ENCODE assay signal across 21 mouse cellular contexts in genomic region chr10:63132356-63132755, GRCm38 (mm10). TPM values are rescaled to one million over a fixed set of nuclear protein-coding genes. Genes with fewer than 3 reads are reported as not detected.
"Had no signal": no experiment of that assay in that cellular context is flagged by ENCODE, and none has a peak within 500 bp of the region (broad histone marks: within the 10 kb centered on the region; RNA-seq: fewer than 3 reads in every experiment).

No protein-coding gene starts in this region.

- H3K27me3 ChIP-seq: neural tube, embryonic 15.5 days; stomach, embryonic 15.5 days had no signal

- H3K4me1 ChIP-seq: neural tube, embryonic 15.5 days; stomach, embryonic 15.5 days had no signal

- H3K4me3 ChIP-seq: neural tube, embryonic 15.5 days; stomach, embryonic 15.5 days had no signal

- H3K27ac ChIP-seq: neural tube, embryonic 15.5 days; stomach, embryonic 15.5 days; stomach, postnatal 0 days had no signal

- H3K36me3 ChIP-seq: neural tube, embryonic 15.5 days; stomach, embryonic 15.5 days had no signal

- H3K9ac ChIP-seq: neural tube, embryonic 15.5 days; stomach, embryonic 15.5 days had no signal

- DNase-seq: retina, postnatal 1 day; right cerebral cortex, adult 18-20 months; right cerebral cortex, postnatal 14 days; right cerebral cortex, postnatal 25 days; right cerebral cortex, postnatal 4 days; spleen, adult 18-20 months; thymus, adult 18-20 months; thymus, adult 2 months; thymus, postnatal 14 days; thymus, postnatal 25 days; thymus, postnatal 36 days; thymus, postnatal 4 days had no signal

- H3K4me2 ChIP-seq: neural tube, embryonic 15.5 days; stomach, embryonic 15.5 days had no signal

- H3K9me3 ChIP-seq: neural tube, embryonic 15.5 days; stomach, embryonic 15.5 days had no signal

RNA-seq across cellular contexts. Expression of gene Atoh7, which starts 32.9 kb away (rescaled TPM):
- total RNA-seq: neutrophil, adult 5-6 weeks had no signal
- polyA plus RNA-seq: small intestine, adult 2 months; spleen, adult 2 months; stomach, embryonic 14.5 days; stomach, embryonic 16.5 days; stomach, postnatal 0 days; testis, adult 2 months had no signal
